Mouse (Mus musculus): ENCODE data around the gene Mrtfb.

- TF ChIP-seq POLR2A (IDR thresholded peaks at IDR 0.05; ENCODE audit: low read depth, low read length), result no peak
- no peak for TF ChIP-seq CTCF (IDR thresholded peaks at IDR 0.05; ENCODE audit: borderline replicate concordance, insufficient read depth, low read length)
Measured at GRCm38 (mm10) chr16:13250061-13250460, 6.2 kb upstream of the Mrtfb start.
